Mouse (Mus musculus) embryonic fibroblast, embryonic 13.5 days (primary cell): ENCODE results near the gene Lrrn1. TPM values are rescaled to one million over a fixed set of nuclear protein-coding genes. Genes with fewer than 3 reads are reported as not detected.

Source experiments
- H3K27ac ChIP-seq: 2 replicates; pipeline ENCODE4 v1.5.1; 2012; ENCODE audit warnings: low read length, control low read depth, inconsistent platforms; ENCODE audit not compliant: insufficient read depth
- H3K4me1 ChIP-seq: 2 replicates; pipeline ENCODE4 v1.6.1; 2011; ENCODE audit warnings: low read length; ENCODE audit not compliant: control insufficient read depth, insufficient read depth
- H3K4me3 ChIP-seq: 2 replicates; pipeline ENCODE4 v1.5.1; 2011; ENCODE audit warnings: mild to moderate bottlenecking, control low read depth, low read length; ENCODE audit not compliant: insufficient read depth
- CTCF ChIP-seq: IDR thresholded peaks from 2 replicates; pipeline ENCODE4 v1.5.1; 2011; ENCODE audit warnings: mild to moderate bottlenecking, control low read depth, low read length, moderate library complexity, borderline replicate concordance; ENCODE audit not compliant: insufficient read depth
- POLR2A ChIP-seq: IDR thresholded peaks from 2 replicates; pipeline ENCODE4 v1.6.1; 2011; ENCODE audit warnings: low read depth, mild to moderate bottlenecking, control low read depth, low read length, moderate library complexity
- polyA plus RNA-seq: library from polyadenylated mRNA; stranded (reverse); fragments of >200 nt; gene quantifications from 2 replicates; pipeline ENCODE4 v1.2.4, GENCODE M21; 2011; ENCODE audit warnings: low read depth; ENCODE audit not compliant: missing spikeins, insufficient read length

Gene Lrrn1
- polyA plus RNA-seq, result 0.40 and 0.83 TPM in 2 replicates

- Histone ChIP-seq H3K4me3 (peak within 1 kb of the TSS; percentile 48), H3K4me1 (no peaks in the 10 kb centered on the region), H3K27ac (no peak within 1 kb of the TSS)
- TF ChIP-seq POLR2A, result no peak
- no peak for TF ChIP-seq CTCF
Observed at GRCm38 (mm10) chr6:107528877-107529864, at the start of gene Lrrn1. TSS of gene Lrrn1 (plus strand) at chr6:107529768.

GRCm38 (mm10) chr6:107494491-107494890 lies 35.1 kb upstream of the Lrrn1 start:
- no peak overlapping the region for H3K27ac ChIP-seq
- no peak overlapping the region for H3K4me3 ChIP-seq
- no peaks in the 10 kb centered on the region for H3K4me1 ChIP-seq
- TF ChIP-seq POLR2A, result no peak
- TF ChIP-seq CTCF, result no peak

GRCm38 (mm10) chr6:107495830-107496229 lies 33.7 kb upstream of the Lrrn1 start:
- Histone ChIP-seq H3K4me1 (no peaks in the 10 kb centered on the region), H3K4me3 (no peak overlapping the region), H3K27ac (no peak overlapping the region)
- no peak for TF ChIP-seq POLR2A
- no peak for TF ChIP-seq CTCF

- TF ChIP-seq CTCF (no peak), POLR2A (no peak)
Observed at GRCm38 (mm10) chr6:107513716-107514115, 15.9 kb upstream of the Lrrn1 start.

GRCm38 (mm10) chr6:107523953-107524352 lies 5.6 kb upstream of the Lrrn1 start:
- H3K4me3 ChIP-seq, result no peak overlapping the region
- TF ChIP-seq POLR2A (no peak), CTCF (no peak)
- H3K27ac ChIP-seq, result no peak overlapping the region
- H3K4me1 ChIP-seq, result no peaks in the 10 kb centered on the region

More at GRCm38 (mm10) chr6:107513716-107514115, 15.9 kb upstream of the Lrrn1 start:
- no peak overlapping the region for H3K4me3 ChIP-seq
- H3K4me1 ChIP-seq, result no peaks in the 10 kb centered on the region
- H3K27ac ChIP-seq, result no peak overlapping the region

- Histone ChIP-seq H3K4me1 (no peaks in the 10 kb centered on the region), H3K27ac (no peak overlapping the region), H3K4me3 (peak overlapping the region; percentile 48)
- TF ChIP-seq POLR2A, result no peak
- no peak for TF ChIP-seq CTCF
Observed at GRCm38 (mm10) chr6:107529911-107530431, 403 bp downstream of the Lrrn1 start.

- Histone ChIP-seq H3K4me3 (peak overlapping the region; percentile 48), H3K27ac (no peak overlapping the region), H3K4me1 (no peaks in the 10 kb centered on the region)
- TF ChIP-seq POLR2A (no peak), CTCF (no peak)
Observed at GRCm38 (mm10) chr6:107530621-107531285, 1.2 kb downstream of the Lrrn1 start.

- no peak overlapping the region for H3K27ac ChIP-seq
- no peak for TF ChIP-seq CTCF
- no peak for TF ChIP-seq POLR2A
- H3K4me3 ChIP-seq, result no peak overlapping the region
- no peaks in the 10 kb centered on the region for H3K4me1 ChIP-seq
Observed at GRCm38 (mm10) chr6:107531526-107532080, 2.0 kb downstream of the Lrrn1 start.

GRCm38 (mm10) chr6:107534533-107534932 lies 5.0 kb downstream of the Lrrn1 start:
- H3K27ac ChIP-seq, result no peak overlapping the region
- no peaks in the 10 kb centered on the region for H3K4me1 ChIP-seq
- H3K4me3 ChIP-seq, result no peak overlapping the region
- no peak for TF ChIP-seq CTCF
- no peak for TF ChIP-seq POLR2A

GRCm38 (mm10) chr6:107536631-107537030 lies 7.1 kb downstream of the Lrrn1 start:
- no peak overlapping the region for H3K4me3 ChIP-seq
- TF ChIP-seq POLR2A (no peak), CTCF (no peak)
- no peak overlapping the region for H3K27ac ChIP-seq
- H3K4me1 ChIP-seq, result no peaks in the 10 kb centered on the region
